Mouse (Mus musculus): ENCODE results near the gene Shisa9.
A peak's percentile ranks its signal among the peaks of the same experiment; 100 is the strongest.

Shisa9 gene

GRCm38 (mm10) chr16:12072573-12072972, 88.7 kb downstream of the Shisa9 start:
- DNase-seq, result no peak

- DNase-seq, result peak; percentile 14
Measured at GRCm38 (mm10) chr16:12076270-12076669, 92.4 kb downstream of the Shisa9 start.

GRCm38 (mm10) chr16:12076700-12077099, 92.8 kb downstream of the Shisa9 start:
- DNase-seq, result no peak

GRCm38 (mm10) chr16:12083082-12083481, 99.2 kb downstream of the Shisa9 start:
- DNase-seq, result no peak

GRCm38 (mm10) chr16:12090604-12091235, 106.8 kb downstream of the Shisa9 start:
- DNase-seq, result no peak

GRCm38 (mm10) chr16:12093253-12093652, 109.3 kb downstream of the Shisa9 start:
- DNase-seq, result no peak

GRCm38 (mm10) chr16:12094784-12095315, 110.9 kb downstream of the Shisa9 start:
- DNase-seq, result no peak

- DNase-seq, result no peak
Measured at GRCm38 (mm10) chr16:12095365-12095764, 111.5 kb downstream of the Shisa9 start.

GRCm38 (mm10) chr16:12108436-12108835, 124.5 kb downstream of the Shisa9 start:
- no peak for DNase-seq

GRCm38 (mm10) chr16:12110851-12111437, 127.0 kb downstream of the Shisa9 start:
- no peak for DNase-seq

GRCm38 (mm10) chr16:12114396-12114795, 130.5 kb downstream of the Shisa9 start:
- no peak for DNase-seq

- peak; percentile 38 for DNase-seq
Measured at GRCm38 (mm10) chr16:12115040-12115856, 131.3 kb downstream of the Shisa9 start.

GRCm38 (mm10) chr16:12116926-12117325, 133.0 kb downstream of the Shisa9 start:
- DNase-seq, result no peak

- DNase-seq, result no peak
Measured at GRCm38 (mm10) chr16:12119463-12119862, 135.6 kb downstream of the Shisa9 start.

- no peak for DNase-seq
Measured at GRCm38 (mm10) chr16:12129782-12130181, 145.9 kb downstream of the Shisa9 start.

GRCm38 (mm10) chr16:12146666-12147065, 162.8 kb downstream of the Shisa9 start:
- DNase-seq, result no peak

GRCm38 (mm10) chr16:12151986-12152385, 168.1 kb downstream of the Shisa9 start:
- DNase-seq, result no peak

GRCm38 (mm10) chr16:12154476-12154875, 170.6 kb downstream of the Shisa9 start:
- no peak for DNase-seq

GRCm38 (mm10) chr16:12173482-12174041, 189.6 kb downstream of the Shisa9 start:
- no peak for DNase-seq

- no peak for DNase-seq
Measured at GRCm38 (mm10) chr16:12178031-12178430, 194.1 kb downstream of the Shisa9 start.

- DNase-seq, result no peak
Measured at GRCm38 (mm10) chr16:12189739-12190138, 205.8 kb downstream of the Shisa9 start.

- no peak for DNase-seq
Measured at GRCm38 (mm10) chr16:12196841-12197240, 212.9 kb downstream of the Shisa9 start.

- no peak for DNase-seq
Measured at GRCm38 (mm10) chr16:12197611-12198010, 213.7 kb downstream of the Shisa9 start.
